Mouse (Mus musculus): ENCODE results near the gene Ltbp4.

The Ltbp4 gene

GRCm38 (mm10) chr7:27337175-27337853 is at the start of gene Ltbp4:
Ltbp4 (minus strand) TSS chr7:27337692.
- no peak for DNase-seq (ENCODE audit: low read depth, low spot score)

GRCm38 (mm10) chr7:27384731-27385130 is 47.2 kb upstream of the Ltbp4 start:
- no peak for DNase-seq (ENCODE audit: low read depth, low spot score)

GRCm38 (mm10) chr7:27384134-27384533 is 46.6 kb upstream of the Ltbp4 start:
- no peak for DNase-seq (ENCODE audit: low read depth, low spot score)

- no peak for DNase-seq (ENCODE audit: low read depth, low spot score)
Observed at GRCm38 (mm10) chr7:27383233-27383632, 45.7 kb upstream of the Ltbp4 start.

GRCm38 (mm10) chr7:27381560-27381959 is 44.1 kb upstream of the Ltbp4 start:
- no peak for DNase-seq (ENCODE audit: low read depth, low spot score)

- DNase-seq (ENCODE audit: low read depth, low spot score) = no peak
Observed at GRCm38 (mm10) chr7:27381009-27381408, 43.5 kb upstream of the Ltbp4 start.

- DNase-seq (ENCODE audit: low read depth, low spot score) = no peak
Observed at GRCm38 (mm10) chr7:27379836-27380235, 42.3 kb upstream of the Ltbp4 start.

GRCm38 (mm10) chr7:27378431-27378830 is 40.9 kb upstream of the Ltbp4 start:
- DNase-seq (ENCODE audit: low read depth, low spot score) = no peak

- no peak for DNase-seq (ENCODE audit: low read depth, low spot score)
Observed at GRCm38 (mm10) chr7:27375274-27375673, 37.8 kb upstream of the Ltbp4 start.

GRCm38 (mm10) chr7:27371715-27372462 is 34.4 kb upstream of the Ltbp4 start:
- no peak for DNase-seq (ENCODE audit: low read depth, low spot score)

- no peak for DNase-seq (ENCODE audit: low read depth, low spot score)
Observed at GRCm38 (mm10) chr7:27369111-27369510, 31.6 kb upstream of the Ltbp4 start.

GRCm38 (mm10) chr7:27367976-27368375 is 30.5 kb upstream of the Ltbp4 start:
- DNase-seq (ENCODE audit: low read depth, low spot score) = no peak

GRCm38 (mm10) chr7:27366082-27366844 is 28.8 kb upstream of the Ltbp4 start:
- no peak for DNase-seq (ENCODE audit: low read depth, low spot score)

- no peak for DNase-seq (ENCODE audit: low read depth, low spot score)
Observed at GRCm38 (mm10) chr7:27364379-27364778, 26.9 kb upstream of the Ltbp4 start.

GRCm38 (mm10) chr7:27361283-27361946 is 23.9 kb upstream of the Ltbp4 start:
- DNase-seq (ENCODE audit: low read depth, low spot score) = peak; percentile 97

- no peak for DNase-seq (ENCODE audit: low read depth, low spot score)
Observed at GRCm38 (mm10) chr7:27360749-27361148, 23.3 kb upstream of the Ltbp4 start.

- no peak for DNase-seq (ENCODE audit: low read depth, low spot score)
Observed at GRCm38 (mm10) chr7:27359706-27360358, 22.3 kb upstream of the Ltbp4 start.

GRCm38 (mm10) chr7:27359162-27359561 is 21.7 kb upstream of the Ltbp4 start:
- DNase-seq (ENCODE audit: low read depth, low spot score) = no peak

GRCm38 (mm10) chr7:27357595-27357978 is 20.1 kb upstream of the Ltbp4 start:
- no peak for DNase-seq (ENCODE audit: low read depth, low spot score)

- no peak for DNase-seq (ENCODE audit: low read depth, low spot score)
Observed at GRCm38 (mm10) chr7:27356861-27357594, 19.5 kb upstream of the Ltbp4 start, which contains the start of gene Gm20479. Gm20479 (minus strand) TSS chr7:27357419.

- no peak for DNase-seq (ENCODE audit: low read depth, low spot score)
Observed at GRCm38 (mm10) chr7:27356248-27356647, 18.8 kb upstream of the Ltbp4 start.

All from brain, embryonic 18.5 days (tissue).